Mouse (Mus musculus) thymus, adult 2 months (tissue): ENCODE data around the gene Calcoco2.

Experiments used
- CTCF ChIP-seq: fragments of 200-500 bp; IDR thresholded peaks from 2 replicates; pipeline ENCODE4 v1.5.1; 2012; ENCODE audit warnings: mild to moderate bottlenecking, control low read depth, low read length, moderate library complexity, borderline replicate concordance; ENCODE audit not compliant: control insufficient read depth, poor library complexity, insufficient read depth; ENCODE audit errors: extremely low read depth
- POLR2A ChIP-seq: fragments of 200-500 bp; IDR thresholded peaks from 2 replicates; pipeline ENCODE4 v1.6.1; 2012; ENCODE audit warnings: mild to moderate bottlenecking, low read length, control low read depth, moderate library complexity; ENCODE audit not compliant: control insufficient read depth, poor library complexity, insufficient read depth; ENCODE audit errors: extremely low read depth

- no peak for TF ChIP-seq CTCF
- peak; percentile 56 for TF ChIP-seq POLR2A
These were observed 36.1 kb downstream of the Calcoco2 start, which contains the start of gene Atp5g1 for GRCm38 (mm10) chr11:96075509-96076220.
